Comparison of ENCODE assay signal across 8 mouse cellular contexts in genomic region chr1:74396456-74397222, GRCm38 (mm10). TPM values are rescaled to one million over a fixed set of nuclear protein-coding genes. Genes with fewer than 3 reads are reported as not detected.
DNase-seq lines count a peak whose midpoint lies in the region; ATAC-seq and TF ChIP-seq lines count a peak whose summit lies in the region.
"Not testable (repeated sequence)": the region's sequence is repeated elsewhere in the genome, so short reads cannot be mapped to it uniquely, and the experiment has no call there.

No protein-coding gene starts in this region.

- dilution Hi-C loops in CH12.LX (cut with MboI; ENCODE audit: extremely low pct_ligation_motif_present, extremely low pct_unique_long_range_greater_than_20kb, low sequenced_read_pairs): not testable (repeated sequence)

- not testable (repeated sequence) for TF ChIP-seq EP300 in CH12.LX (IDR thresholded peaks at IDR 0.05; ENCODE audit: low read length)

- in situ Hi-C loops in CH12.LX (cut with MboI; ENCODE audit: low pct_ligation_motif_present, low pct_unique_long_range_greater_than_20kb, low sequenced_read_pairs): loop anchor here (10.0 kb wide), 1 partner anchor 48 kb away; no protein-coding TSS in a partner anchor

- ATAC-seq in forebrain, embryonic 15.5 days (replicated peaks); liver, embryonic 11.5 days (replicated peaks; ENCODE audit: low FRiP score): not testable (repeated sequence)
- peak; percentile 2 to 8; a peak in 2 of 4 replicates for ATAC-seq in hematopoietic stem cell, adult 5-6 weeks (replicated peaks in 1 of 2; ENCODE audit: insufficient read depth in 1 of 2, low FRiP score in 2 of 2, low TSS enrichment in 1 of 2, low read depth in 1 of 2, poor library complexity in 2 of 2, severe bottlenecking in 2 of 2)
- peak; percentile 9 for ATAC-seq in megakaryocyte progenitor cell, adult 5-6 weeks (replicated peaks; ENCODE audit: poor library complexity)
- peak; percentile 7; the same call in 1 of the 2 replicates for ATAC-seq in neutrophil, adult 5-6 weeks (ENCODE audit: extremely low read depth, insufficient number of reproducible peaks, low FRiP score, poor library complexity, severe bottlenecking)

- H3K27ac ChIP-seq in CH12.LX (ENCODE audit: insufficient read depth, low read depth): peak overlapping the region; percentile 52
- H3K27ac ChIP-seq in forebrain, embryonic 15.5 days (replicated peaks): peak overlapping the region; percentile 23; the same call in 1 of the 2 replicates
- H3K27ac ChIP-seq in liver, embryonic 11.5 days (ENCODE audit: low read depth, low read length): peak overlapping the region; percentile 92

- TF ChIP-seq CTCF in CH12.LX (conservative IDR thresholded peaks at IDR 0.05 in 1 of 2, IDR thresholded peaks at IDR 0.05 in 1 of 2; ENCODE audit: low read depth in 2 of 2, low read length in 2 of 2): not testable (repeated sequence)

- H3K4me3 ChIP-seq in CH12.LX (replicated peaks in 1 of 3; ENCODE audit: low read depth in 2 of 3, low read length in 2 of 3, poor library complexity in 1 of 3): peak overlapping the region; percentile 16 to 57 (median 20)
- peak overlapping the region; percentile 59 for H3K4me3 ChIP-seq in forebrain, embryonic 15.5 days
- H3K4me3 ChIP-seq in liver, embryonic 11.5 days (ENCODE audit: low read depth, low read length): peak overlapping the region; percentile 53

- H3K9ac ChIP-seq in CH12.LX (ENCODE audit: insufficient read depth, low read depth): peak overlapping the region; percentile 36
- H3K9ac ChIP-seq in forebrain, embryonic 15.5 days (replicated peaks): peak overlapping the region; percentile 51; the same call in 1 of the 2 replicates
- peak overlapping the region; percentile 51 for H3K9ac ChIP-seq in liver, embryonic 11.5 days (ENCODE audit: low read depth, low read length)

- H3K36me3 ChIP-seq in CH12.LX (replicated peaks in 1 of 2; ENCODE audit: control insufficient read depth in 1 of 2, insufficient read depth in 1 of 2, low read length in 1 of 2): peaks cover 19 to 22% of the 10 kb centered on the region in 2 experiments
- H3K36me3 ChIP-seq in forebrain, embryonic 15.5 days: not testable (repeated sequence)
- peaks cover 14% of the 10 kb centered on the region; the same call in 1 of the 2 replicates for H3K36me3 ChIP-seq in liver, embryonic 11.5 days (ENCODE audit: control insufficient read depth, insufficient read depth, low read length)

- peaks cover 2 to 36% of the 10 kb centered on the region in 2 experiments; a peak in 3 of 4 replicates for H3K4me1 ChIP-seq in CH12.LX (ENCODE audit: control insufficient read depth in 1 of 2, insufficient read depth in 2 of 2)
- H3K4me1 ChIP-seq in forebrain, embryonic 15.5 days: peaks cover 30% of the 10 kb centered on the region
- peaks cover 24% of the 10 kb centered on the region for H3K4me1 ChIP-seq in liver, embryonic 11.5 days (replicated peaks; ENCODE audit: control insufficient read depth, insufficient read depth, low read length)

- H3K79me2 ChIP-seq in CH12.LX (replicated peaks; ENCODE audit: control insufficient read depth, extremely low read depth, insufficient read depth, poor library complexity, severe bottlenecking): peaks cover 21% of the 10 kb centered on the region

- TF ChIP-seq RAD21 in CH12.LX (IDR thresholded peaks at IDR 0.05; ENCODE audit: low read depth, low read length): not testable (repeated sequence)

- not testable (repeated sequence) for H3K9me3 ChIP-seq in CH12.LX (replicated peaks; ENCODE audit: low read length); forebrain, embryonic 15.5 days; liver, embryonic 11.5 days (ENCODE audit: control insufficient read depth, low read length)

- not testable (repeated sequence) for DNase-seq in CH12.LX (ENCODE audit: extremely low read depth); liver, embryonic 11.5 days (ENCODE audit: low spot score)
- peak; percentile 66 for DNase-seq in cerebellum, adult 9-10 months
- DNase-seq in kidney, adult 8-10 months: peak; percentile 72 to 79

- not testable (repeated sequence) for TF ChIP-seq POLR2A in CH12.LX (IDR thresholded peaks at IDR 0.05; ENCODE audit: low read depth, low read length)

- H3K4me2 ChIP-seq in CH12.LX (ENCODE audit: insufficient read depth, low read depth, poor library complexity, severe bottlenecking): peak overlapping the region; percentile 56
- peak overlapping the region; percentile 93 for H3K4me2 ChIP-seq in forebrain, embryonic 15.5 days (replicated peaks)
- peak overlapping the region; percentile 86 for H3K4me2 ChIP-seq in liver, embryonic 11.5 days

- 6% methylated on average over 12 of the region's 12 CpGs for WGBS in forebrain, embryonic 15.5 days
- WGBS in liver, embryonic 11.5 days: 6% methylated on average over 11 of the region's 12 CpGs

- not testable (repeated sequence) for H3K27me3 ChIP-seq in CH12.LX (replicated peaks); forebrain, embryonic 15.5 days; liver, embryonic 11.5 days (replicated peaks; ENCODE audit: control insufficient read depth, insufficient read depth, low read length)

TF ChIP-seq in CH12.LX, 34 proteins besides CTCF, POLR2A, EP300 and RAD21:
- TF ChIP-seq USF1 (IDR thresholded peaks at IDR 0.05; ENCODE audit: low read depth, low read length) (peak; percentile 65), BHLHE40 (IDR thresholded peaks at IDR 0.05; ENCODE audit: low read depth, low read length) (peak; percentile 84), USF2 (conservative IDR thresholded peaks at IDR 0.05; ENCODE audit: low read depth, low read length) (peak; percentile 43; the same call in 1 of the 2 replicates), MYC (IDR thresholded peaks at IDR 0.05; ENCODE audit: low read depth, low read length) (0 out of 2 replicates have a peak, but pooled peaks have one; percentile 16)
TF ChIP-seq in CH12.LX: peak in this region for 4; not testable (repeated sequence) for 30.

RNA-seq across cellular contexts. Expression of gene Ctdsp1, which starts 5.3 kb away (rescaled TPM):
- 23.4 and 26.0 TPM in 2 replicates for total RNA-seq in CH12.LX (2012; rRNA removed)
- total RNA-seq in CH12.LX (2014; rRNA removed): 11.8 and 14.4 TPM in 2 replicates
- 57.5 and 65.8 TPM in 2 replicates for polyA plus RNA-seq in CH12.LX (2012; ENCODE audit: insufficient read length, low read depth)
- 21.4 and 22.4 TPM in 2 replicates for polyA plus RNA-seq in forebrain, embryonic 15.5 days (2015; fragmentation: Nextera tagmentation; extraction: Ambion mirVana)
- total RNA-seq in hematopoietic stem cell, adult 5-6 weeks (2017): 38.1 and 40.0 TPM in 2 replicates
- polyA plus RNA-seq in liver, embryonic 11.5 days (2014; fragmentation: Nextera tagmentation; extraction: Ambion mirVana): 65.2 and 71.1 TPM in 2 replicates
- 79.1 and 89.1 TPM in 2 replicates for total RNA-seq in megakaryocyte progenitor cell, adult 5-6 weeks (2015)
- 33.0 and 33.2 TPM in 2 replicates for total RNA-seq in megakaryocyte progenitor cell, adult 5-6 weeks (2017)
- total RNA-seq in neutrophil, adult 5-6 weeks (2017): 66.9 and 67.8 TPM in 2 replicates

RNA-seq across cellular contexts. Expression of gene Vil1, which starts 12.5 kb away (rescaled TPM):
- total RNA-seq in CH12.LX (2012; rRNA removed) (0.08 TPM in 1 of 2 replicates, not detected in the other), CH12.LX (2014; rRNA removed) (not detected in 2 replicates)
- 0.10 TPM in 1 of 2 replicates, not detected in the other for polyA plus RNA-seq in CH12.LX (2012; ENCODE audit: insufficient read length, low read depth)
- 0.27 and 0.29 TPM in 2 replicates for polyA plus RNA-seq in forebrain, embryonic 15.5 days (2015; fragmentation: Nextera tagmentation; extraction: Ambion mirVana)
- 0.55 TPM in 1 of 2 replicates, not detected in the other for total RNA-seq in hematopoietic stem cell, adult 5-6 weeks (2017)
- polyA plus RNA-seq in liver, embryonic 11.5 days (2014; fragmentation: Nextera tagmentation; extraction: Ambion mirVana): 0.88 and 0.94 TPM in 2 replicates
- total RNA-seq in megakaryocyte progenitor cell, adult 5-6 weeks (2015): not detected in 2 replicates
- not detected in 2 replicates for total RNA-seq in megakaryocyte progenitor cell, adult 5-6 weeks (2017)
- total RNA-seq in neutrophil, adult 5-6 weeks (2017): not detected in 2 replicates

RNA-seq across cellular contexts. Expression of gene Slc11a1, which starts 21.6 kb away (rescaled TPM):
- total RNA-seq in CH12.LX (2012; rRNA removed) (21.3 and 35.7 TPM in 2 replicates), CH12.LX (2014; rRNA removed) (14.0 and 17.0 TPM in 2 replicates)
- polyA plus RNA-seq in CH12.LX (2012; ENCODE audit: insufficient read length, low read depth): 85.8 and 96.4 TPM in 2 replicates
- polyA plus RNA-seq in forebrain, embryonic 15.5 days (2015; fragmentation: Nextera tagmentation; extraction: Ambion mirVana): 1.9 and 3.2 TPM in 2 replicates
- total RNA-seq in hematopoietic stem cell, adult 5-6 weeks (2017): 3.2 TPM in 1 of 2 replicates, not detected in the other
- polyA plus RNA-seq in liver, embryonic 11.5 days (2014; fragmentation: Nextera tagmentation; extraction: Ambion mirVana): 10.0 and 10.4 TPM in 2 replicates
- 2.1 and 3.8 TPM in 2 replicates for total RNA-seq in megakaryocyte progenitor cell, adult 5-6 weeks (2015)
- 0.95 and 1.7 TPM in 2 replicates for total RNA-seq in megakaryocyte progenitor cell, adult 5-6 weeks (2017)
- total RNA-seq in neutrophil, adult 5-6 weeks (2017): 148 and 164 TPM in 2 replicates

RNA-seq across cellular contexts. Expression of gene Catip, which starts 34.7 kb away (rescaled TPM):
- total RNA-seq in CH12.LX (2012; rRNA removed): 0.21 and 0.30 TPM in 2 replicates
- total RNA-seq in CH12.LX (2014; rRNA removed): 0.11 and 0.20 TPM in 2 replicates
- polyA plus RNA-seq in CH12.LX (2012; ENCODE audit: insufficient read length, low read depth): 2.1 and 2.6 TPM in 2 replicates
- 0.38 and 1.2 TPM in 2 replicates for polyA plus RNA-seq in forebrain, embryonic 15.5 days (2015; fragmentation: Nextera tagmentation; extraction: Ambion mirVana)
- total RNA-seq in hematopoietic stem cell, adult 5-6 weeks (2017): 1.3 TPM in 1 of 2 replicates, not detected in the other
- polyA plus RNA-seq in liver, embryonic 11.5 days (2014; fragmentation: Nextera tagmentation; extraction: Ambion mirVana): 0.21 TPM in 1 of 2 replicates, not detected in the other
- 0.37 TPM in 1 of 2 replicates, not detected in the other for total RNA-seq in megakaryocyte progenitor cell, adult 5-6 weeks (2015)
- total RNA-seq in megakaryocyte progenitor cell, adult 5-6 weeks (2017): not detected in 2 replicates
- total RNA-seq in neutrophil, adult 5-6 weeks (2017): 0.86 TPM in 1 of 2 replicates, not detected in the other

Comparison
In these comparisons a context has a peak if more than half of its experiments do, and no peak if none do; other contexts are left out.
1. H3K27ac ChIP-seq: peak in every context shown above with its lines; median percentile 92 in liver, embryonic 11.5 days; 52 in CH12.LX; 23 in forebrain, embryonic 15.5 days.